Mouse (Mus musculus) thymus, adult 2 months (tissue): Measurements from ENCODE around the gene Fgf2. TPM values are rescaled to one million over a fixed set of nuclear protein-coding genes. Genes with fewer than 3 reads are reported as not detected.

Source experiments
- DNase-seq: peaks from one replicate; pipeline ENCODE4 v3.0.0; 2021
- H3K27ac ChIP-seq: fragments of 200-500 bp; 2 replicates; pipeline ENCODE4 v1.5.1; 2012; ENCODE audit warnings: low read length, control low read depth; ENCODE audit not compliant: control insufficient read depth, insufficient read depth
- H3K27me3 ChIP-seq: fragments of 200-500 bp; 2 replicates; pipeline ENCODE4 v1.6.1; 2012; ENCODE audit warnings: mild to moderate bottlenecking, low read length, moderate library complexity, mixed read lengths; ENCODE audit not compliant: control insufficient read depth, insufficient read depth
- H3K36me3 ChIP-seq: fragments of 200-500 bp; 2 replicates; pipeline ENCODE4 v1.6.1; 2012; ENCODE audit warnings: mild to moderate bottlenecking, low read length, moderate library complexity; ENCODE audit not compliant: control insufficient read depth, insufficient read depth
- H3K4me1 ChIP-seq: fragments of 200-500 bp; replicated peaks from 2 replicates; pipeline ENCODE4 v1.6.1; 2012; ENCODE audit warnings: low read length; ENCODE audit not compliant: control insufficient read depth, insufficient read depth
- H3K4me3 ChIP-seq: fragments of 200-500 bp; 2 replicates; pipeline ENCODE4 v1.5.1; 2012; ENCODE audit warnings: mild to moderate bottlenecking, low read length, control low read depth, moderate library complexity; ENCODE audit not compliant: control insufficient read depth, insufficient read depth
- CTCF ChIP-seq: fragments of 200-500 bp; IDR thresholded peaks from 2 replicates; pipeline ENCODE4 v1.5.1; 2012; ENCODE audit warnings: mild to moderate bottlenecking, control low read depth, low read length, moderate library complexity, borderline replicate concordance; ENCODE audit not compliant: control insufficient read depth, poor library complexity, insufficient read depth; ENCODE audit errors: extremely low read depth
- POLR2A ChIP-seq: fragments of 200-500 bp; IDR thresholded peaks from 2 replicates; pipeline ENCODE4 v1.6.1; 2012; ENCODE audit warnings: mild to moderate bottlenecking, low read length, control low read depth, moderate library complexity; ENCODE audit not compliant: control insufficient read depth, poor library complexity, insufficient read depth; ENCODE audit errors: extremely low read depth
- WGBS: fragments of 180-500 bp; shearing (Covaris S2); methylation state at CpG from one replicate; pipeline ENCODE4 v1.1.7; 2018; 5-methylcytosine and 5-hydroxymethylcytosine counted together
- polyA plus RNA-seq: library from polyadenylated mRNA; depleted of rRNA; stranded (reverse); fragments of >200 nt; gene quantifications from 2 replicates; pipeline ENCODE4 v1.2.3, GENCODE M21; 2012

The Fgf2 gene
- polyA plus RNA-seq, 1 experiment, result 0.66 TPM

DNA sequence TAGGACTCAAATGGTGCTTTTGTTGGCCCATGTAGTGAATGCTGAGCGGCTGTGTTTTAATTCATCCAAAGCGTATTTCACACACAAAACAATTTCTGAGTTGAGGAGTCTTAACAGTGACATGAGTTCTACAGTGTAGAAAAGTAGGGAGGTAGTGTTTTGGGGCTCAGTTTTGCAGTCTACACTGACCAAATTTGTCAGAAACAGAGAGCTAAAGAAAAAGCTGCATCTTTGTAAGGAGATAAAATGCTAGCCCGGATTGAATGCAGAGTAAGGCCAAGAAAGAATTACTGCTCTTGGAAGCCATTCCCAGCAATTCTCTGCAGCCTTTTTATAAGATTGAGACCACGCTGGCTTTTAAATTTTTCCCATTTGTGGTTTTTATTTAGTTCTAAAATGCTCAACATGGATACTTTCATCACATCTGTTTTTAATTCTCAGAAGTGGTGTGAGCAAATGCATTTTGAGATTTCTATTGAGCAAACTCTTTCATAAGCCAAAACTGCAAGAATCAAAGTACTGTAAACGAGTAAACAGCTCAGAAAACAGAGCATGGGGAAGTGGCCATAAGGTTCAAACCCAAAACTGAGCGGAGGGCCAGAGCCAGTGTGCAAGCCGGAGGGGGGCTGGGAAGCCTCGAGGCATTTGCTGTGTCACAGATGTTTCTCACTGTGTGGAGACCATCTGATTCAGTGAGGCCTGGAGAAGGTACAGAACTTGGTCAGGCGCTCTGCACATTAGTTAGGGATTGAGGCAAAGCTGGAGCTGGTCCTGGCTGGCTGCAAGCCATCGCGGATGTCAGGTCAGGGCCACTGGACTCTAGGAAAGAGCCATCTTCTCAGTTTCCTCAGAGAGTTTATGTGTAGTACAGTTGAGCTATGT, 53.8 kb downstream of the Fgf2 start:
- DNase-seq, result no peak
- WGBS, result 90% methylated on average over 11 of the region's 11 CpGs
- no peaks in the 10 kb centered on the region for H3K36me3 ChIP-seq
- no peak overlapping the region for H3K4me3 ChIP-seq
- TF ChIP-seq CTCF, result no peak
- no peak for TF ChIP-seq POLR2A
- H3K27me3 ChIP-seq, result no peaks in the 10 kb centered on the region
- no peaks in the 10 kb centered on the region for H3K4me1 ChIP-seq
- H3K27ac ChIP-seq, result no peak overlapping the region

DNA sequence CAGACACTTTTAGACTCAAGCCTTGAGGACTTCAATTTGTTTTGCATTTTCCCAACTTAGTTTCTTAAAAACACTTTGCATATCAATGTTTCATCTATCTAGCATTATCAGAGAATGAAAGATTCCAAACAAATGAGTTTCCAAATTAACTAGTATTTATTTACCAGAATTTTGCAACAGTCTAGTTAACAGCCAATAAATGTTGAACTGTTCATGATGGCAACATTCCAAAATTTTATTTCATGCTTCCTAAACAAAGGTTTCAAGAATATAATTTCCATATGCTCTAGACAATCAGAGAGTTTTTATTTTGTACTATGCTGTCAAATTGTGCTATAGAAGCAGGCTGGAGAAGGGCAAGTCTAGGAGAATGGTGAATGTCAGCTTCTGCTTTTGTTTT, 59.5 kb downstream of the Fgf2 start:
- H3K27ac ChIP-seq, result no peak overlapping the region
- DNase-seq, result no peak
- H3K27me3 ChIP-seq, result no peaks in the 10 kb centered on the region
- H3K36me3 ChIP-seq, result no peaks in the 10 kb centered on the region
- TF ChIP-seq CTCF (no peak), POLR2A (no peak)
- no peaks in the 10 kb centered on the region for H3K4me1 ChIP-seq
- H3K4me3 ChIP-seq, result no peak overlapping the region

DNA sequence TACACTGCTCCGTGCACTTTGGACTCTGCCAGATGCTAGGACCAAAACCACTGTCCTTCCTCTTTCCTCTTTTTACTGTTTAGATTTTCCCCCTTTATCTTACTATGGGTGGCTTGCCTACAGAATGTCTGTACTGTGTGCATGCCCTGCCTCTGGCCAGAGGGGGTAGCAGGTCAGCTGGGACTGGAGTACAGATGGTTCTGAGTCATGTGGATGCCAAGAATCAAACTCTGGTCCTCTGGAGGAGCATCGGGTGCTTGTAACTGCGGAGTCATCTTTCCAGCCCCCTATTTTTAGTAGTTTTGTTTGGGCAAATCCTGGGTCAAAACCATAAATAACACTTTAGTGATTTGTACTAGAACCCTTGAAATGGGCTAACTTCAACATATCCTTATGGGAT, 65.3 kb downstream of the Fgf2 start:
- Histone ChIP-seq H3K27ac (no peak overlapping the region), H3K4me1 (no peaks in the 10 kb centered on the region), H3K27me3 (no peaks in the 10 kb centered on the region), H3K4me3 (no peak overlapping the region), H3K36me3 (no peaks in the 10 kb centered on the region)
- WGBS, result 98% methylated on average over 3 of the region's 3 CpGs
- DNase-seq, result no peak
- no peak for TF ChIP-seq POLR2A
- no peak for TF ChIP-seq CTCF

DNA sequence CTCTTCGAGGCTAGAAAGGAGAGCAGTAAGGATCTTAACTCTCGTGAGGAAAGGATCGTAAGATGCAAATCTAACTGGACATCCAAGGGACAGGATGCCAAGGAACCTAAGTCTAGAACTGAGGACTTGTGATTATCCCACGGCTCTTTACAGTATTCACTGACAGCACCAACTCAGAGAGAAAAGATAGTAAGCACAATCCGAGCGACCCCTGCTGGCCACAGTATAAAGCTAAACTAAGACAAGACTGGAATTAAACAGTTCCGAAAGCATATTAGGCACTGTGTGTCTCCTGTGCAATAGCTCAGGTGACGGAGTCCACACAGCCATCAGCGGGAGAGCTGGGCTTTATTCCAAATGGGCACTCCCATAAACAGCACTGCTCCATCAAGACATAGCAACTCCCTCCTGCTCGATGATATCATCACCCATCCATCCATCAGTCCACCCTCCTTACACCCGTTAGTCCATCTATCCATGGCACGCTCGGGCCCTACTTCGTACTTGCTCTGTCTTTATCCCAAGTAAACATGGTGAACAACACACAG, 66.3 kb downstream of the Fgf2 start:
- peak; percentile 64 for DNase-seq
- Histone ChIP-seq H3K4me3 (no peak overlapping the region), H3K4me1 (no peaks in the 10 kb centered on the region), H3K36me3 (no peaks in the 10 kb centered on the region), H3K27me3 (no peaks in the 10 kb centered on the region), H3K27ac (no peak overlapping the region)
- no peak for TF ChIP-seq POLR2A
- TF ChIP-seq CTCF, result no peak
- WGBS, result 71% methylated on average over 14 of the region's 14 CpGs

DNA sequence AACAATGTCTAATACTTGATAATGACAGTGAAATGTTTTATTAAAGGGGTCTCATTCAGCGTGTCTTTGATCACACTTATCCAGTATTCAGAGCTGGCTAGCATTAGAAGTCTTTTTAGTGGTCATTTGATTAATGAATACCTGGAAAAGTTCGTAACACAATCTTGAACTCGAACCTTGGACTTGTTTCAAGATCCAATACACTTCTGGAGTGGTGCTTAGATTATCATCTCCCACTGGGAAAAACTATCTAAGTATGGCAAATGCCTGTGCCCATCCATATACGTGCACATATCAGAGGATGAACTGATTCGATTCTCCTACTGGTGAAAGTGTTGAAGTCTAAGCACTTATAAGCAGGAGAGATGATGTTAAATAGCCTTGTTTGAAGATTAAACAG, 70.2 kb downstream of the Fgf2 start:
- TF ChIP-seq CTCF, result no peak
- no peak for TF ChIP-seq POLR2A
- no peak for DNase-seq
- no peak overlapping the region for H3K4me3 ChIP-seq
- H3K27me3 ChIP-seq, result no peaks in the 10 kb centered on the region
- peaks cover 4% of the 10 kb centered on the region for H3K4me1 ChIP-seq
- no peaks in the 10 kb centered on the region for H3K36me3 ChIP-seq
- H3K27ac ChIP-seq, result no peak overlapping the region
- 74% methylated on average over 5 of the region's 5 CpGs for WGBS

DNA sequence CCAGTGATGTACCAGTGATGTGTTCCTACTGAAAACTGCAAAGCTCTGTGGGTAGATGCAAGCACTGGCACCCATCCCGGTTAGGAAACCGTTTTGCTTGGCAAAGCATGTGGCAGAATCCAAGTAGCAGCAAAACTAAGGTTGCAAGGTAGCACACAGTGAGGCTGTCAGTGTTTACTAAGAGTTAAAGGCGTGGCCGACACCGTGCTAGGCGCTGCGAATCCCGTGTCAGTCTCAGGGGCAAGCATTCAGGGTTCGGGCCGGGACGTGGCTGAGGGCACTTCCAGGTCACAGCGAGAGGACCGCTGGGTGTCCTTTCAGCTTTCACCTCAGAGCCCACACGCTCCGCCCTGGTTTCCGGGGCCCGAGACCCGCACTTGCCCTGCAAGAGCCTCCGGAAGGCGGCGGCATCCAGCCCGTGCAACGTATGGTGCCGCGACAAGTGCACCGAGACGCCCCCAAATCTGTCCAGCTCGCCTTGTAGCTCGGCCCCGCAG, 70.9 kb downstream of the Fgf2 start:
- no peak for DNase-seq
- Histone ChIP-seq H3K4me3 (peak overlapping the region; percentile 71), H3K36me3 (no peaks in the 10 kb centered on the region), H3K27me3 (no peaks in the 10 kb centered on the region), H3K4me1 (peaks cover 4% of the 10 kb centered on the region), H3K27ac (peak overlapping the region; percentile 48)
- under 1% methylated on average over 30 of the region's 30 CpGs for WGBS
- TF ChIP-seq CTCF, result no peak
- no peak for TF ChIP-seq POLR2A
